Mouse (Mus musculus): ENCODE data around the gene B4galnt1. TPM values are rescaled to one million over a fixed set of nuclear protein-coding genes. Genes with fewer than 3 reads are reported as not detected.

B4galnt1 gene
- total and polyA plus RNA-seq, 2 experiments from 2014 or later = 87.8 to 94.4 TPM

DNA sequence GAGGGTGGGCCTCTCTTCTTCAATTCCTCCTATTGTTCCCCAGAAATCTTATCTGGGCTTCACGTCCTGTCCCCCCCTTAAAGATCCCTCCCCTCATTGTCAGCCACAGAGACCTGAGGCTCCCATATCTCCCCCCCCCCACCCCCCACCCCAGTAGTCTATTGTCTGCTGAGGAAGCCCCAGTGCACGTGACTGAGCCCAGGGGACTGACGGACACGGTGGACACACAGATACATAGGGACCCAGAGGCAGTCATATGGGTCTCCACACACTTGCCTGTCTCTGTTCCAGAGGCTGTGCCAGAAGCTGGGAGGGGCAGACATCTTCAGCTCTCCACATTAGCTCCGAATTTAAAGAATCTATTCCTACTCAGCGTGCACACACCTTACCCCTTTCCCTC is 16.5 kb downstream of the B4galnt1 start:
- Histone ChIP-seq H3K4me3 (ENCODE audit: low read depth, low read length) (no peak overlapping the region), H3K27ac (ENCODE audit: low read depth, low read length) (no peak overlapping the region), H3K9me3 (ENCODE audit: low read length) (no peaks in the 10 kb centered on the region), H3K9ac (no peak overlapping the region), H3K4me1 (ENCODE audit: insufficient read depth) (peaks cover 7% of the 10 kb centered on the region), H3K36me3 (ENCODE audit: insufficient read depth) (no peaks in the 10 kb centered on the region), H3K27me3 (ENCODE audit: insufficient read depth, low read length) (peaks cover 33% of the 10 kb centered on the region), H3K4me2 (ENCODE audit: low read depth) (no peak overlapping the region)
- WGBS = 64% methylated on average over 6 of the region's 6 CpGs
- no peak for DNase-seq
- no peak for ATAC-seq
- TF ChIP-seq CTCF (IDR thresholded peaks at IDR 0.05; ENCODE audit: low read depth) = no peak

DNA sequence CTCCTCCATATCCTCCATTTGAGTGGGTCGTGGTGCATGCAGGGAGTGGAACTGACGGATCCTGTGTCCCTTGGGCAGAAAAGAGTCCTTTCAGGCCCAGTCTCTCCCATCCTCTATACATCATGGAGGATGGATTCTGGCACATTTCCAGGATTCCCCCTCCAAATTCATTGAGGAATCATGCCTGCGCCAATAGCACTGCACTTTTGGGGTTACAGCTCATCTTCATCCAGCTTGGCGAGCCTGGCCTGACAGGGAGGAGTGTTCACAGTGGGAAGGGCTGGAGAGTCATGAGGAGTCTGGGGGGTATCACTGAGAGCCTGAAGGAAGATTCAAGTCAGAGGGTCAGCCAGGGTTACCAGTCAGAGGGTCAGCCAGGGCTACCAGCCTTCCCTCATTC is 17.6 kb downstream of the B4galnt1 start:
- H3K9me3 ChIP-seq (ENCODE audit: low read length) = no peaks in the 10 kb centered on the region
- peaks cover 7% of the 10 kb centered on the region for H3K4me1 ChIP-seq (ENCODE audit: insufficient read depth)
- ATAC-seq (no peak), DNase-seq (no peak)
- no peak for TF ChIP-seq CTCF (IDR thresholded peaks at IDR 0.05; ENCODE audit: low read depth)
- 86% methylated on average over 4 of the region's 4 CpGs for WGBS
- no peaks in the 10 kb centered on the region for H3K36me3 ChIP-seq (ENCODE audit: insufficient read depth)
- no peak overlapping the region for H3K4me2 ChIP-seq (ENCODE audit: low read depth)
- no peak overlapping the region for H3K27ac ChIP-seq (ENCODE audit: low read depth, low read length)
- peaks cover 25% of the 10 kb centered on the region for H3K27me3 ChIP-seq (ENCODE audit: insufficient read depth, low read length)
- no peak overlapping the region for H3K4me3 ChIP-seq (ENCODE audit: low read depth, low read length)
- no peak overlapping the region for H3K9ac ChIP-seq

DNA sequence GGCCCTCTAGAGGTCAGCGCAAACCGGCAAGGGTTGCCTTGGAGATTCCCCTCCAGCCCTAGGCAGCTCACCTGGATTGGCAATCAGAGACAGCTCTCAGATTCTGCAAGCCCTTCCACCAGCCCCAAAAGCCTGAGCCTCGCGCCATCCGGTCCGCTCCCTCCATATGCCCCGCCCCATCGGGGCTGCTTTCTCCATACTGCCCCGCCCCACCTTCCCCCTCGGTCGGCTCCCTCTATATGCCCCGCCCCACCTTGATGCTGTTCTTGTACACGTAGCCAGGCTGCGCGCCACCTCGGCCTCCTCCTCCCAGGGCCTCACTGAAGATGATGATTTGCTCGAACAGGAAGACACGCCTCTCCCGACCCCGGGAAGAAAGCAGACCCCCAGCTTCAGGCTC is 18.7 kb downstream of the B4galnt1 start:
- no peak overlapping the region for H3K27ac ChIP-seq (ENCODE audit: low read depth, low read length)
- peaks cover 7% of the 10 kb centered on the region; the same call in 1 of the 2 replicates for H3K4me1 ChIP-seq (ENCODE audit: insufficient read depth)
- H3K4me3 ChIP-seq (ENCODE audit: low read depth, low read length) = no peak overlapping the region
- H3K9me3 ChIP-seq (ENCODE audit: low read length) = no peaks in the 10 kb centered on the region
- ATAC-seq (no peak), DNase-seq (no peak)
- 0 out of 2 replicates have a peak overlapping the region, but pooled peaks have one; percentile 18 for H3K9ac ChIP-seq
- no peaks in the 10 kb centered on the region for H3K36me3 ChIP-seq (ENCODE audit: insufficient read depth)
- 17% methylated on average over 20 of the region's 20 CpGs for WGBS
- peaks cover 14% of the 10 kb centered on the region for H3K27me3 ChIP-seq (ENCODE audit: insufficient read depth, low read length)
- peak overlapping the region; percentile 23 for H3K4me2 ChIP-seq (ENCODE audit: low read depth)
- TF ChIP-seq CTCF (IDR thresholded peaks at IDR 0.05; ENCODE audit: low read depth) = no peak

DNA sequence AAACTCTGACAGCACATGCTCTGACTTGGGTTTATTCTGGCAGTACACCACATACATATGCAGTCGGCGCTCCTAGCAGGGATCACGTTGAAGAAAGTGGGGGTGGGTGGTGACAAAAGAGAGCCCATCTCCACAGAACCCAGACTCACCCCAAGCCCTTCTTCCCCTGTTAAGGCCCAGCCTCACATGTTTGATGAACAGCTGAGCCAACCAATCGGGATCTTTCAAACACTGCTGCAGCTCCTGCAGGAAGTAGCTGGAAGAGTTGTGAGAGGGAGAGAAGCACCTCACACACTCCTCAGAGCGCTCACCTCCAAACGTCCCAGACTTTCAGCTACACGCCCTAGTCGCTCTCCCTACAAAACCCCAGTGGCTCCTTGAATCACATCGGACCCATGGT is 20.1 kb downstream of the B4galnt1 start:
- DNase-seq = peak; percentile 58

DNA sequence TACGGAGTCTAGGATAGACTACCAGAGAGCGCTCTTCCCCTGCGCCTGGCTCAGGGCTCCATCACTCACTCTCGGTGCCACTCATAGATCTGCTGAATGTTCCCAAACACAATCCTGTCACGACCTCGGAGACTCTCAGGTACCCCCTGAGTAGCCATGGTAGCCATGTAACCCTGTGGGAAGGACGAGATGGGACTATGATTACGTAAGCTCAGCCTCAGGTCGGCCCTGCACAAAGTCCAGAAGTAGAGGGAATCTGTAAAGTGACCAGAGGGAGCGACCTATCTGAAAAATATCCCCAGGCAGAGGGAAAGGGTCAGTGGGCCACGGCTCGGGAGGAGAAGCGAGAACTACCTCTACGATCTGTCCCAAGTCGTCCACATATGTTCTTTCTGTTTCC is 20.5 kb downstream of the B4galnt1 start:
- no peak for TF ChIP-seq CTCF (IDR thresholded peaks at IDR 0.05; ENCODE audit: low read depth)
- H3K4me3 ChIP-seq (ENCODE audit: low read depth, low read length) = no peak overlapping the region
- no peak overlapping the region for H3K4me2 ChIP-seq (ENCODE audit: low read depth)
- peaks cover 5% of the 10 kb centered on the region; the same call in 1 of the 2 replicates for H3K36me3 ChIP-seq (ENCODE audit: insufficient read depth)
- ATAC-seq (no peak), DNase-seq (no peak)
- H3K9me3 ChIP-seq (ENCODE audit: low read length) = no peaks in the 10 kb centered on the region
- H3K27ac ChIP-seq (ENCODE audit: low read depth, low read length) = no peak overlapping the region
- peaks cover 15% of the 10 kb centered on the region; the same call in 1 of the 2 replicates for H3K4me1 ChIP-seq (ENCODE audit: insufficient read depth)
- H3K27me3 ChIP-seq (ENCODE audit: insufficient read depth, low read length) = no peaks in the 10 kb centered on the region
- WGBS = 85% methylated on average over 15 of the region's 15 CpGs
- no peak overlapping the region for H3K9ac ChIP-seq

More for the DNA sequence above, 20.1 kb downstream of the B4galnt1 start:
- no peak overlapping the region for H3K4me3 ChIP-seq (ENCODE audit: low read depth, low read length)
- H3K4me1 ChIP-seq (ENCODE audit: insufficient read depth) = peaks cover 15% of the 10 kb centered on the region
- no peak for ATAC-seq
- H3K9ac ChIP-seq = no peak overlapping the region
- 72% methylated on average over 9 of the region's 9 CpGs for WGBS
- no peak overlapping the region for H3K27ac ChIP-seq (ENCODE audit: low read depth, low read length)
- no peaks in the 10 kb centered on the region for H3K9me3 ChIP-seq (ENCODE audit: low read length)
- H3K27me3 ChIP-seq (ENCODE audit: insufficient read depth, low read length) = peaks cover 2% of the 10 kb centered on the region
- TF ChIP-seq CTCF (IDR thresholded peaks at IDR 0.05; ENCODE audit: low read depth) = no peak
- H3K4me2 ChIP-seq (ENCODE audit: low read depth) = no peak overlapping the region
- 0 out of 2 replicates have a peak, but pooled peaks cover 1% of the 10 kb centered on the region for H3K36me3 ChIP-seq (ENCODE audit: insufficient read depth)

DNA sequence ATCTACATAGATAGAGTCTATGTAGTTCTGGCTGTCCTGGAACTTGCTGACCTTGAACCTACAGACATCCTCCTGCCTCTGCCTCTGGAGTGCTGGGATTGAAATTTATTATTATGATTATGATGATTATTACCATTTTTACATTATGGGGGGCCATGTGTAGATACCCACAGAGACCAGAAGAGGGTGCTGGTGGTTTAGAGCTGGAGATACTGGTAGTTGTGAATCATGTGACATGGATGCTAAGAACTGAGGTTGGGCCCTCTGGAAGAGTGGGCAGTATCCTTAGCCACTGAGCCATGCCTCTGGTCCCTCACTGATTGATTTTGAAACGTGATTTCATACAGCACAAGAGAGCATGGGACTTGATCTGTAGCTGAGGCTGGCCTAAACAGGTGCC is 21.4 kb downstream of the B4galnt1 start:
- WGBS = 82% methylated on average over 1 of the region's 1 CpGs
- peaks cover 14% of the 10 kb centered on the region for H3K36me3 ChIP-seq (ENCODE audit: insufficient read depth)
- H3K4me2 ChIP-seq (ENCODE audit: low read depth) = no peak overlapping the region
- peaks cover 15% of the 10 kb centered on the region; the same call in 1 of the 2 replicates for H3K4me1 ChIP-seq (ENCODE audit: insufficient read depth)
- no peaks in the 10 kb centered on the region for H3K9me3 ChIP-seq (ENCODE audit: low read length)
- H3K9ac ChIP-seq = no peak overlapping the region
- peak; percentile 51 for TF ChIP-seq CTCF (IDR thresholded peaks at IDR 0.05; ENCODE audit: low read depth)
- DNase-seq (no peak), ATAC-seq (no peak)
- no peaks in the 10 kb centered on the region for H3K27me3 ChIP-seq (ENCODE audit: insufficient read depth, low read length)
- H3K27ac ChIP-seq (ENCODE audit: low read depth, low read length) = no peak overlapping the region
- H3K4me3 ChIP-seq (ENCODE audit: low read depth, low read length) = no peak overlapping the region

DNA sequence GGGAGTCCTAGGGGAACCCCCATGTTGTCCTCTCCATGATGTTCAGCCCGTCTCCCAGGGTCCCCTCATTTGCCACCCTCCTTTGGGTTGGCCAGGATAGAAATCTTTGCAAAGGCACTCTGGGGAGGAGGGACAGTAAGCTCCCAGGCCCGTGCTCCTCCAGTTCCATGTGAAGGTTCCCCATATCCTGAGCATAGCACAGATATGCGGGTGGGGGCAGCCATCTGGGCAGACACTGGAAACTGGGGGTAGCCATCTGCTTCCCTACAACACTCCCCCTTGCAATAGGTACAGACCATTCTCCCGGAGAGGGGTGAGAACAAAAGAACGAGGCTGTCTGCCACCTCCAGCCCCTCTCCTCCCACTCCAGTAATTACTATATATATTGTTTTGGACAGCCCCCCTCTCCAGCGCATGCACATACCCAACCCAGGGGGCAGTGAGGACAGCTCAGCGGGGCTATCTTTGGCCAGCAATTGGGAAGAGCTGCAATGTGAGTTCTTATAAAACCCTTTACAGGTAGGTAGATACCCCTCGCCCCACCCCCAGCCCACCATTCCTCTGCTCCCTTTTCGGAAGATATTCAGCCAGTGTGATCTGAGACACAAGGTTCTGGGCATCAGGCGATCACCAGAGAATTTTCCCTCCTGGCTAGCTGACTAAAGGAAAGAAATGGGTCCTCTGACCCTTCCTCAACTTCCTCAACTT is 22.5 kb downstream of the B4galnt1 start:
- DNase-seq = peak; percentile 60
- WGBS = 26% methylated on average over 10 of the region's 10 CpGs

More for the DNA sequence above, 22.5 kb downstream of the B4galnt1 start:
- peak; percentile 11; the same call in 1 of the 2 replicates for ATAC-seq
- H3K4me3 ChIP-seq (ENCODE audit: low read depth, low read length) = peak overlapping the region; percentile 64
- H3K27me3 ChIP-seq (ENCODE audit: insufficient read depth, low read length) = no peaks in the 10 kb centered on the region
- H3K9ac ChIP-seq = peak overlapping the region; percentile 80
- H3K27ac ChIP-seq (ENCODE audit: low read depth, low read length) = peak overlapping the region; percentile 70
- no peaks in the 10 kb centered on the region for H3K9me3 ChIP-seq (ENCODE audit: low read length)
- peak overlapping the region; percentile 99 for H3K4me2 ChIP-seq (ENCODE audit: low read depth)
- H3K36me3 ChIP-seq (ENCODE audit: insufficient read depth) = peaks cover 22% of the 10 kb centered on the region
- no peak for TF ChIP-seq CTCF (IDR thresholded peaks at IDR 0.05; ENCODE audit: low read depth)
- H3K4me1 ChIP-seq (ENCODE audit: insufficient read depth) = peaks cover 15% of the 10 kb centered on the region; the same call in 1 of the 2 replicates
